ENCODE assay signal across 8 mouse cellular contexts in the genomic region with DNA sequence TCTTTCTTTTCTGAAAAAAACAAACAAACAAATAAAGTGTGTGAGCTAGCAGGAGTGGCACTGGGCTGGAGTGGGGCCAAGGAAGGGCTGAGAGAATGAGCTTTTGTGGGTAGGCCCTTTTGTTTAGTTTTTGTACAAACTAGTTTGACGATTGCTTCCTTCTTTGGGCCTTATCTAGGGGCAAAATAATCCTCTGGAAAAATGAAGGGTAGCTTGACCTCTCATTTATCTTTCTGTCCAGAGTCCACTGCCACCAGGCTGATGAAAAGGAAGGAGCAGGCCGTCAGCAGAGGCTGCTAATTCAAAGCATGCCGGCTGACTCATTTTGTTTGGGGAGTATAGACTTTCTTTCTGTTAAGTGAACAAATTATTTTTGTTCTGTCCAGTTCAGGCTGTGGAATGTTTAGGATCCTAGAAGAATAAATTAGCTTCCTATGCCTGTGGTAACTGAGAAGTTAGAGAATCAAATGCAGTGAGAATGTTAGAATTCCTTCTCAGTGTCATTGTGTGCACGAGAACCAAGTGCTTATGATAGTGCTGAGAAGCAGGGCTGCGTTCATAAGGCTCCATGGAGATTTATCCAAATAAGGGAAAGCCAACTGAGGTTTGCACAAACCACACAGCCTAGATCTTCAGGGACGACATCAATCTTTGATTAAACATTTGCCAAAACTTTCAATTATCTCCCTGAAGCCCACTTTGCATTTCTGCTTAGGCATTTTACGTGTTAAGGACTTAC.
DNase-seq lines count a peak whose midpoint lies in the region; ATAC-seq lines count a peak whose summit lies in the region.

No protein-coding gene starts in this region.

- 14% methylated on average over 7 of the region's 7 CpGs for WGBS in heart, embryonic 11.5 days (ENCODE audit: insufficient replicate concordance)
- whole genome bisulfite sequencing in heart, embryonic 16.5 days = 20% methylated on average over 7 of the region's 7 CpGs
- WGBS in lung, embryonic 15.5 days = 12% methylated on average over 7 of the region's 7 CpGs

- no peaks in the 10 kb centered on the region; the same call in 1 of the 2 replicates for H3K4me1 ChIP-seq in heart, embryonic 11.5 days (ENCODE audit: control insufficient read depth, insufficient read depth, low read length)
- H3K4me1 ChIP-seq in heart, embryonic 16.5 days (ENCODE audit: control insufficient read depth, insufficient read depth, low read length) = peaks cover 7% of the 10 kb centered on the region
- H3K4me1 ChIP-seq in lung, embryonic 15.5 days = peaks cover 11% of the 10 kb centered on the region; the same call in 1 of the 2 replicates

- H3K36me3 ChIP-seq in heart, embryonic 11.5 days (ENCODE audit: control insufficient read depth, insufficient read depth, low read length) = no peaks in the 10 kb centered on the region
- H3K36me3 ChIP-seq in heart, embryonic 16.5 days (ENCODE audit: control insufficient read depth, insufficient read depth) = no peaks in the 10 kb centered on the region
- H3K36me3 ChIP-seq in lung, embryonic 15.5 days = no peaks in the 10 kb centered on the region

- no peaks in the 10 kb centered on the region for H3K9me3 ChIP-seq in heart, embryonic 11.5 days (replicated peaks; ENCODE audit: control insufficient read depth, low read length)
- no peaks in the 10 kb centered on the region for H3K9me3 ChIP-seq in heart, embryonic 16.5 days (replicated peaks; ENCODE audit: control insufficient read depth, low read length)
- H3K9me3 ChIP-seq in lung, embryonic 15.5 days = no peaks in the 10 kb centered on the region

- no peak overlapping the region for H3K4me2 ChIP-seq in heart, embryonic 11.5 days
- no peak overlapping the region for H3K4me2 ChIP-seq in heart, embryonic 16.5 days (ENCODE audit: low read depth, low read length)
- H3K4me2 ChIP-seq in lung, embryonic 15.5 days = no peak overlapping the region

- ATAC-seq in heart, embryonic 11.5 days (replicated peaks; ENCODE audit: insufficient number of reproducible peaks, low FRiP score, low TSS enrichment) = peak; percentile 22
- ATAC-seq in heart, embryonic 16.5 days (replicated peaks; ENCODE audit: extremely low read depth, insufficient read depth, low FRiP score) = no peak
- ATAC-seq in lung, embryonic 15.5 days (ENCODE audit: borderline replicate concordance, extremely low read depth, low FRiP score, low TSS enrichment) = no peak
- no peak for ATAC-seq in erythroid progenitor cell, adult 5-6 weeks (replicated peaks; ENCODE audit: low FRiP score, poor library complexity, severe bottlenecking)

- H3K9ac ChIP-seq in heart, embryonic 11.5 days (ENCODE audit: low read depth, low read length) = no peak overlapping the region
- H3K9ac ChIP-seq in heart, embryonic 16.5 days (ENCODE audit: low read length) = no peak overlapping the region
- no peak overlapping the region for H3K9ac ChIP-seq in lung, embryonic 15.5 days

- H3K4me3 ChIP-seq in heart, embryonic 11.5 days (ENCODE audit: low read depth, low read length) = no peak overlapping the region
- no peak overlapping the region for H3K4me3 ChIP-seq in heart, embryonic 16.5 days (ENCODE audit: low read length)
- no peak overlapping the region for H3K4me3 ChIP-seq in lung, embryonic 15.5 days

- no peaks in the 10 kb centered on the region for H3K27me3 ChIP-seq in heart, embryonic 11.5 days (ENCODE audit: control insufficient read depth, insufficient read depth, low read length)
- H3K27me3 ChIP-seq in heart, embryonic 16.5 days (ENCODE audit: control insufficient read depth, insufficient read depth, low read length) = no peaks in the 10 kb centered on the region
- H3K27me3 ChIP-seq in lung, embryonic 15.5 days = no peaks in the 10 kb centered on the region

- H3K27ac ChIP-seq in heart, embryonic 11.5 days (ENCODE audit: low read depth, low read length) = peak overlapping the region; percentile 58
- peak overlapping the region; percentile 61 for H3K27ac ChIP-seq in heart, embryonic 16.5 days (ENCODE audit: low read length)
- H3K27ac ChIP-seq in lung, embryonic 15.5 days = peak overlapping the region; percentile 55

- no peak for DNase-seq in heart, adult 9 months (ENCODE audit: low spot score in 2 of 2)
- DNase-seq in adrenal gland, postnatal 36 days = peak; percentile 31 to 45
- DNase-seq in frontal cortex, postnatal 14 days (ENCODE audit: low spot score in 2 of 2) = no peak
- no peak for DNase-seq in spleen, postnatal 14 days (ENCODE audit: low spot score in 2 of 2)

Comparison
In these comparisons a context has a peak if more than half of its experiments do, and no peak if none do; other contexts are left out.
1. DNase-seq: peak in adrenal gland, postnatal 36 days (2 of 2); none in heart, adult 9 months (0 of 2), frontal cortex, postnatal 14 days (0 of 2) and spleen, postnatal 14 days (0 of 2).
2. Peak in every context shown above with its lines, with median percentiles within 50 percentile points of each other: H3K27ac ChIP-seq.